Mouse (Mus musculus) spleen, adult 2 months (tissue): ENCODE results near the gene Adamtsl3.

Source experiments
- CTCF ChIP-seq: fragments of 200-500 bp; IDR thresholded peaks from 2 replicates; pipeline ENCODE4 v1.5.1; 2011; ENCODE audit warnings: mild to moderate bottlenecking, inconsistent platforms; ENCODE audit not compliant: insufficient read depth, insufficient read length, insufficient replicate concordance; ENCODE audit errors: extremely low read depth
- POLR2A ChIP-seq: fragments of 200-500 bp; IDR thresholded peaks from 2 replicates; pipeline ENCODE4 v1.6.1; 2011; ENCODE audit warnings: low read depth, low read length, inconsistent platforms

GRCm38 (mm10) chr7:82602008-82602407, 266.5 kb downstream of the Adamtsl3 start:
- no peak for TF ChIP-seq POLR2A
- no peak for TF ChIP-seq CTCF
